Mouse (Mus musculus) olfactory bulb, adult 2 months (tissue): ENCODE results near the gene Fads2.

ENCODE experiments used
- CTCF ChIP-seq: fragments of 200-500 bp; IDR thresholded peaks from 2 replicates; pipeline ENCODE4 v1.5.1; 2012; ENCODE audit warnings: low read depth, mild to moderate bottlenecking, low read length, moderate library complexity; ENCODE audit not compliant: insufficient read depth
- POLR2A ChIP-seq: fragments of 200-500 bp; IDR thresholded peaks from 2 replicates; pipeline ENCODE4 v1.6.1; 2012; ENCODE audit warnings: mild to moderate bottlenecking, low read depth, low read length, moderate library complexity; ENCODE audit not compliant: insufficient read depth

DNA sequence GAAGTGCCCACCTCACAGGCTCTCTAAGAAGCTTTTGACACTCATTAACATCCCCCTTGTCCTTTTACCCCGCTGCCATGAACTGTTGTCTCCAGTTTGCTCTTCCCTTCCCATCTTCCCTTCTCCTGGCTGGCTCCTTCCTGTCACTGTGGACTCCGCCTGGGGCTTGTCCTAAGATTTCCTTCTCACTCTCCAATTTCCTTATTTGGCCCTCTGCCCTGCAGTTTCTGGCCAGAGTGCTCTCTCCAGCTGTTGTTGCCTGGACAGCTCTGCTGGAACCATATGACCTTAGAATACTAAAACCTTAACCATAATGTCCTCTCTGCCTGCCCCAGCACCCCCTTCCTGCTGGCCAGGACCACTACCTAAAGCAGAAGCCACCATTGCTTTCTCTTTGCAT lies 33.1 kb upstream of the Fads2 start:
- no peak for TF ChIP-seq POLR2A
- no peak for TF ChIP-seq CTCF
